Mouse (Mus musculus): ENCODE measurements around the gene Agbl1. TPM values are rescaled to one million over a fixed set of nuclear protein-coding genes. Genes with fewer than 3 reads are reported as not detected.
A peak's percentile ranks its signal among the peaks of the same experiment; 100 is the strongest.

Gene Agbl1
- total RNA-seq, 1 experiment from 2014 or later = 0.70 TPM

GRCm38 (mm10) chr7:76810003-76810402 is 580.3 kb downstream of the Agbl1 start:
- ATAC-seq (ENCODE audit: extremely low read depth, insufficient number of reproducible peaks, low FRiP score, poor library complexity, severe bottlenecking) = no peak

- no peak for ATAC-seq (ENCODE audit: extremely low read depth, insufficient number of reproducible peaks, low FRiP score, poor library complexity, severe bottlenecking)
Measured at GRCm38 (mm10) chr7:76820571-76820970, 590.9 kb downstream of the Agbl1 start.

GRCm38 (mm10) chr7:76842146-76842545 is 612.5 kb downstream of the Agbl1 start:
- no peak for ATAC-seq (ENCODE audit: extremely low read depth, insufficient number of reproducible peaks, low FRiP score, poor library complexity, severe bottlenecking)

- no peak for ATAC-seq (ENCODE audit: extremely low read depth, insufficient number of reproducible peaks, low FRiP score, poor library complexity, severe bottlenecking)
Measured at GRCm38 (mm10) chr7:76889416-76890209, 659.9 kb downstream of the Agbl1 start.

- ATAC-seq (ENCODE audit: extremely low read depth, insufficient number of reproducible peaks, low FRiP score, poor library complexity, severe bottlenecking) = no peak
Measured at GRCm38 (mm10) chr7:76904096-76904495, 674.4 kb downstream of the Agbl1 start.

GRCm38 (mm10) chr7:76911672-76912071 is 682.0 kb downstream of the Agbl1 start:
- ATAC-seq (ENCODE audit: extremely low read depth, insufficient number of reproducible peaks, low FRiP score, poor library complexity, severe bottlenecking) = no peak

- no peak for ATAC-seq (ENCODE audit: extremely low read depth, insufficient number of reproducible peaks, low FRiP score, poor library complexity, severe bottlenecking)
Measured at GRCm38 (mm10) chr7:76918871-76919270, 689.2 kb downstream of the Agbl1 start.

GRCm38 (mm10) chr7:76921671-76922070 is 692.0 kb downstream of the Agbl1 start:
- no peak for ATAC-seq (ENCODE audit: extremely low read depth, insufficient number of reproducible peaks, low FRiP score, poor library complexity, severe bottlenecking)

- ATAC-seq (ENCODE audit: extremely low read depth, insufficient number of reproducible peaks, low FRiP score, poor library complexity, severe bottlenecking) = no peak
Measured at GRCm38 (mm10) chr7:76935219-76935618, 705.5 kb downstream of the Agbl1 start.

GRCm38 (mm10) chr7:76941531-76941930 is 711.8 kb downstream of the Agbl1 start:
- ATAC-seq (ENCODE audit: extremely low read depth, insufficient number of reproducible peaks, low FRiP score, poor library complexity, severe bottlenecking) = peak; percentile 63; the same call in 1 of the 2 replicates

- no peak for ATAC-seq (ENCODE audit: extremely low read depth, insufficient number of reproducible peaks, low FRiP score, poor library complexity, severe bottlenecking)
Measured at GRCm38 (mm10) chr7:76971334-76971733, 741.6 kb downstream of the Agbl1 start.

GRCm38 (mm10) chr7:77009571-77009970 is 779.9 kb downstream of the Agbl1 start:
- no peak for ATAC-seq (ENCODE audit: extremely low read depth, insufficient number of reproducible peaks, low FRiP score, poor library complexity, severe bottlenecking)

GRCm38 (mm10) chr7:77029019-77029418 is 799.3 kb downstream of the Agbl1 start:
- no peak for ATAC-seq (ENCODE audit: extremely low read depth, insufficient number of reproducible peaks, low FRiP score, poor library complexity, severe bottlenecking)

- no peak for ATAC-seq (ENCODE audit: extremely low read depth, insufficient number of reproducible peaks, low FRiP score, poor library complexity, severe bottlenecking)
Measured at GRCm38 (mm10) chr7:77076033-77076432, 846.3 kb downstream of the Agbl1 start.

- no peak for ATAC-seq (ENCODE audit: extremely low read depth, insufficient number of reproducible peaks, low FRiP score, poor library complexity, severe bottlenecking)
Measured at GRCm38 (mm10) chr7:77087266-77087665, 857.6 kb downstream of the Agbl1 start.

GRCm38 (mm10) chr7:77095153-77095552 is 865.5 kb downstream of the Agbl1 start:
- no peak for ATAC-seq (ENCODE audit: extremely low read depth, insufficient number of reproducible peaks, low FRiP score, poor library complexity, severe bottlenecking)

GRCm38 (mm10) chr7:77114021-77114420 is 884.3 kb downstream of the Agbl1 start:
- ATAC-seq (ENCODE audit: extremely low read depth, insufficient number of reproducible peaks, low FRiP score, poor library complexity, severe bottlenecking) = no peak

GRCm38 (mm10) chr7:77129045-77129444 is 899.4 kb downstream of the Agbl1 start:
- ATAC-seq (ENCODE audit: extremely low read depth, insufficient number of reproducible peaks, low FRiP score, poor library complexity, severe bottlenecking) = no peak

- ATAC-seq (ENCODE audit: extremely low read depth, insufficient number of reproducible peaks, low FRiP score, poor library complexity, severe bottlenecking) = no peak
Measured at GRCm38 (mm10) chr7:77131950-77132349, 902.3 kb downstream of the Agbl1 start.

GRCm38 (mm10) chr7:77132615-77133420 is 903.1 kb downstream of the Agbl1 start:
- ATAC-seq (ENCODE audit: extremely low read depth, insufficient number of reproducible peaks, low FRiP score, poor library complexity, severe bottlenecking) = peak; percentile 19; the same call in 1 of the 2 replicates

Measured in neutrophil, adult 5-6 weeks (primary cell).